Mouse (Mus musculus) ovary, postnatal 10 days (tissue): Measurements from ENCODE around the gene Glod4.

Experiments used
- DNase-seq: peaks from one replicate; pipeline ENCODE4 v3.0.0; 2022; ENCODE audit warnings: low spot score

Gene Glod4

GRCm38 (mm10) chr11:76146187-76147010, 97.1 kb downstream of the Glod4 start:
- no peak for DNase-seq

- DNase-seq = no peak
These were observed 98.4 kb downstream of the Glod4 start for GRCm38 (mm10) chr11:76145169-76145568.

- DNase-seq = no peak
These were observed 99.1 kb downstream of the Glod4 start for GRCm38 (mm10) chr11:76144386-76144785.

GRCm38 (mm10) chr11:76137996-76138395, 105.5 kb downstream of the Glod4 start:
- DNase-seq = no peak

- DNase-seq = no peak
These were observed 107.7 kb downstream of the Glod4 start for GRCm38 (mm10) chr11:76135641-76136437.

GRCm38 (mm10) chr11:76130859-76131258, 112.7 kb downstream of the Glod4 start:
- no peak for DNase-seq

GRCm38 (mm10) chr11:76125386-76125785, 118.1 kb downstream of the Glod4 start:
- DNase-seq = no peak

GRCm38 (mm10) chr11:76123517-76123916, 120.0 kb downstream of the Glod4 start:
- DNase-seq = no peak

GRCm38 (mm10) chr11:76122571-76122970, 121.0 kb downstream of the Glod4 start:
- DNase-seq = no peak

- no peak for DNase-seq
These were observed 122.4 kb downstream of the Glod4 start for GRCm38 (mm10) chr11:76121086-76121485.

GRCm38 (mm10) chr11:76120407-76120901, 123.1 kb downstream of the Glod4 start:
- DNase-seq = no peak

- DNase-seq = no peak
These were observed 133.1 kb downstream of the Glod4 start for GRCm38 (mm10) chr11:76110416-76110815.

- no peak for DNase-seq
These were observed 136.7 kb downstream of the Glod4 start for GRCm38 (mm10) chr11:76106551-76107496.

- DNase-seq = no peak
These were observed 142.4 kb downstream of the Glod4 start for GRCm38 (mm10) chr11:76101154-76101553.

- DNase-seq = no peak
These were observed 144.1 kb downstream of the Glod4 start for GRCm38 (mm10) chr11:76099193-76099975.

GRCm38 (mm10) chr11:76093610-76094009, 149.9 kb downstream of the Glod4 start:
- DNase-seq = no peak

- no peak for DNase-seq
These were observed 153.7 kb downstream of the Glod4 start for GRCm38 (mm10) chr11:76089776-76090175.

- no peak for DNase-seq
These were observed 155.0 kb downstream of the Glod4 start for GRCm38 (mm10) chr11:76088506-76088905.

- DNase-seq = no peak
These were observed 157.5 kb downstream of the Glod4 start for GRCm38 (mm10) chr11:76085898-76086591.

GRCm38 (mm10) chr11:76084943-76085342, 158.6 kb downstream of the Glod4 start:
- DNase-seq = no peak
